Mouse (Mus musculus): ENCODE measurements around the gene Rai2.

DNA sequence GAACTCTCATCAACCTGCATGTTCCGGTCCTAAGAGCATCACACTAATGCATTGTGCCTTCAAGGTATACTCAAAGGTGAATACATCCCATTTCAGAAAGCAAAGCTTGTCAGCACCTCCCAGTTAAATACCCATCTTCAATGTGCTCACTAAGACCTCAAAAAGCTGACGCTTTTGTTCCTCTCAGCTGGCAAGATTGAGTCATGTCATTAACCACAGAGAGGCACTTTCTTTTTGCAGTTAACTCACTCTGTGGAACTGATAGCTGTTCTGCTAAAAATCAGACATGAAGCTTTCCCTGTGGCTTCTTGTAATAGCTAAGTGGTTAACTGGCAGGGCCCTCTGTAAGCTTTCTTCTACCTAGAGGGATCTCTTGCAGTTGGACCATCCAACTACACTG, 36.6 kb downstream of the Rai2 start:
- TF ChIP-seq HCFC1 (IDR thresholded peaks at IDR 0.05; ENCODE audit: borderline replicate concordance, insufficient read depth, low read length): no peak
- TF ChIP-seq MAFK (IDR thresholded peaks at IDR 0.05; ENCODE audit: insufficient read depth, low read depth, low read length): no peak

Measured in ES-E14 (cell line).